Mouse (Mus musculus): Measurements from ENCODE around the gene Ldhd. TPM values are rescaled to one million over a fixed set of nuclear protein-coding genes. Genes with fewer than 3 reads are reported as not detected.

The Ldhd gene
- polyA plus RNA-seq, 1 experiment from 2014 or later: 0.60 TPM

GRCm38 (mm10) chr8:111590214-111590613 is 40.0 kb downstream of the Ldhd start:
- H3K4me3 ChIP-seq: no peak overlapping the region
- H3K27me3 ChIP-seq: no peaks in the 10 kb centered on the region
- 91% methylated on average over 3 of the region's 3 CpGs for WGBS
- H3K9me3 ChIP-seq: no peaks in the 10 kb centered on the region
- ATAC-seq (replicated peaks): no peak
- H3K9ac ChIP-seq (replicated peaks): no peak overlapping the region
- H3K4me2 ChIP-seq (replicated peaks): no peak overlapping the region
- peaks cover 28% of the 10 kb centered on the region for H3K4me1 ChIP-seq
- H3K36me3 ChIP-seq: no peaks in the 10 kb centered on the region
- H3K27ac ChIP-seq (replicated peaks): no peak overlapping the region

- no peak overlapping the region for H3K4me2 ChIP-seq (replicated peaks)
- no peak for ATAC-seq (replicated peaks)
- no peak overlapping the region for H3K4me3 ChIP-seq
- no peak overlapping the region for H3K27ac ChIP-seq (replicated peaks)
- WGBS: 92% methylated on average over 2 of the region's 2 CpGs
- no peaks in the 10 kb centered on the region for H3K27me3 ChIP-seq
- H3K4me1 ChIP-seq: peaks cover 21% of the 10 kb centered on the region
- H3K9me3 ChIP-seq: no peaks in the 10 kb centered on the region
- no peaks in the 10 kb centered on the region for H3K36me3 ChIP-seq
- H3K9ac ChIP-seq (replicated peaks): no peak overlapping the region
Observed at GRCm38 (mm10) chr8:111588336-111588735, 41.8 kb downstream of the Ldhd start.

- no peak overlapping the region for H3K4me3 ChIP-seq
- H3K27me3 ChIP-seq: no peaks in the 10 kb centered on the region
- 100% methylated on average over 1 of the region's 1 CpGs for WGBS
- no peak overlapping the region for H3K27ac ChIP-seq (replicated peaks)
- no peak overlapping the region for H3K9ac ChIP-seq (replicated peaks)
- H3K4me1 ChIP-seq: peaks cover 14% of the 10 kb centered on the region
- no peaks in the 10 kb centered on the region for H3K36me3 ChIP-seq
- no peak overlapping the region for H3K4me2 ChIP-seq (replicated peaks)
- no peak for ATAC-seq (replicated peaks)
- H3K9me3 ChIP-seq: no peaks in the 10 kb centered on the region
Observed at GRCm38 (mm10) chr8:111587545-111588094, 42.6 kb downstream of the Ldhd start.

GRCm38 (mm10) chr8:111584946-111585345 is 45.2 kb downstream of the Ldhd start:
- Histone ChIP-seq H3K9me3 (no peaks in the 10 kb centered on the region), H3K4me1 (peaks cover 8% of the 10 kb centered on the region; the same call in 1 of the 2 replicates), H3K36me3 (no peaks in the 10 kb centered on the region), H3K4me2 (replicated peaks) (no peak overlapping the region), H3K27me3 (no peaks in the 10 kb centered on the region), H3K9ac (replicated peaks) (no peak overlapping the region), H3K27ac (replicated peaks) (no peak overlapping the region), H3K4me3 (no peak overlapping the region)
- ATAC-seq (replicated peaks): no peak
- WGBS: 92% methylated on average over 3 of the region's 3 CpGs

- Histone ChIP-seq H3K27ac (replicated peaks) (peak overlapping the region; percentile 31; the same call in 1 of the 2 replicates), H3K4me1 (peaks cover 8% of the 10 kb centered on the region; the same call in 1 of the 2 replicates), H3K9ac (replicated peaks) (no peak overlapping the region), H3K9me3 (no peaks in the 10 kb centered on the region), H3K36me3 (no peaks in the 10 kb centered on the region), H3K4me3 (no peak overlapping the region), H3K4me2 (replicated peaks) (no peak overlapping the region), H3K27me3 (no peaks in the 10 kb centered on the region)
- ATAC-seq (replicated peaks): no peak
- WGBS: 53% methylated on average over 3 of the region's 3 CpGs
Observed at GRCm38 (mm10) chr8:111582386-111582785, 47.8 kb downstream of the Ldhd start.

GRCm38 (mm10) chr8:111580306-111580705 is 49.9 kb downstream of the Ldhd start:
- 87% methylated on average over 3 of the region's 3 CpGs for WGBS
- no peaks in the 10 kb centered on the region for H3K36me3 ChIP-seq
- no peak overlapping the region for H3K4me2 ChIP-seq (replicated peaks)
- H3K9ac ChIP-seq (replicated peaks): no peak overlapping the region
- ATAC-seq (replicated peaks): no peak
- H3K27me3 ChIP-seq: no peaks in the 10 kb centered on the region
- no peak overlapping the region for H3K27ac ChIP-seq (replicated peaks)
- peaks cover 8% of the 10 kb centered on the region; the same call in 1 of the 2 replicates for H3K4me1 ChIP-seq
- no peak overlapping the region for H3K4me3 ChIP-seq
- no peaks in the 10 kb centered on the region for H3K9me3 ChIP-seq

GRCm38 (mm10) chr8:111579318-111579717 is 50.9 kb downstream of the Ldhd start:
- H3K27ac ChIP-seq (replicated peaks): no peak overlapping the region
- no peaks in the 10 kb centered on the region for H3K36me3 ChIP-seq
- no peak for ATAC-seq (replicated peaks)
- no peak overlapping the region for H3K4me2 ChIP-seq (replicated peaks)
- peaks cover 8% of the 10 kb centered on the region; the same call in 1 of the 2 replicates for H3K4me1 ChIP-seq
- no peak overlapping the region for H3K4me3 ChIP-seq
- WGBS: 91% methylated on average over 1 of the region's 1 CpGs
- no peak overlapping the region for H3K9ac ChIP-seq (replicated peaks)
- H3K27me3 ChIP-seq: no peaks in the 10 kb centered on the region
- no peaks in the 10 kb centered on the region for H3K9me3 ChIP-seq

- no peak for ATAC-seq (replicated peaks)
- 90% methylated on average over 9 of the region's 9 CpGs for WGBS
- no peaks in the 10 kb centered on the region for H3K36me3 ChIP-seq
- peaks cover 18% of the 10 kb centered on the region for H3K4me1 ChIP-seq
- H3K9me3 ChIP-seq: no peaks in the 10 kb centered on the region
- H3K4me2 ChIP-seq (replicated peaks): no peak overlapping the region
- no peak overlapping the region for H3K4me3 ChIP-seq
- H3K9ac ChIP-seq (replicated peaks): no peak overlapping the region
- H3K27me3 ChIP-seq: no peaks in the 10 kb centered on the region
- H3K27ac ChIP-seq (replicated peaks): no peak overlapping the region
Observed at GRCm38 (mm10) chr8:111577880-111578533, 52.2 kb downstream of the Ldhd start.

GRCm38 (mm10) chr8:111576501-111576900 is 53.7 kb downstream of the Ldhd start:
- peaks cover 27% of the 10 kb centered on the region for H3K4me1 ChIP-seq

GRCm38 (mm10) chr8:111575492-111575891 is 54.7 kb downstream of the Ldhd start:
- no peak overlapping the region for H3K4me3 ChIP-seq
- H3K27me3 ChIP-seq: no peaks in the 10 kb centered on the region
- WGBS: 90% methylated on average over 4 of the region's 4 CpGs
- no peak overlapping the region for H3K9ac ChIP-seq (replicated peaks)
- H3K36me3 ChIP-seq: no peaks in the 10 kb centered on the region
- no peak overlapping the region for H3K4me2 ChIP-seq (replicated peaks)
- no peak overlapping the region for H3K27ac ChIP-seq (replicated peaks)
- H3K9me3 ChIP-seq: no peaks in the 10 kb centered on the region
- peaks cover 31% of the 10 kb centered on the region for H3K4me1 ChIP-seq
- ATAC-seq (replicated peaks): no peak

More at GRCm38 (mm10) chr8:111576501-111576900, 53.7 kb downstream of the Ldhd start:
- no peak overlapping the region for H3K4me3 ChIP-seq
- no peak overlapping the region for H3K9ac ChIP-seq (replicated peaks)
- no peaks in the 10 kb centered on the region for H3K27me3 ChIP-seq
- H3K9me3 ChIP-seq: no peaks in the 10 kb centered on the region
- no peak overlapping the region for H3K27ac ChIP-seq (replicated peaks)
- ATAC-seq (replicated peaks): no peak
- no peaks in the 10 kb centered on the region for H3K36me3 ChIP-seq
- no peak overlapping the region for H3K4me2 ChIP-seq (replicated peaks)

GRCm38 (mm10) chr8:111574016-111574415 is 56.2 kb downstream of the Ldhd start:
- Histone ChIP-seq H3K27me3 (no peaks in the 10 kb centered on the region), H3K9ac (replicated peaks) (no peak overlapping the region), H3K4me3 (no peak overlapping the region), H3K4me2 (replicated peaks) (no peak overlapping the region), H3K9me3 (no peaks in the 10 kb centered on the region), H3K27ac (replicated peaks) (no peak overlapping the region), H3K36me3 (no peaks in the 10 kb centered on the region), H3K4me1 (peaks cover 38% of the 10 kb centered on the region)
- no peak for ATAC-seq (replicated peaks)
- 87% methylated on average over 2 of the region's 2 CpGs for WGBS

All from forebrain, embryonic 15.5 days (tissue).